13 mouse cellular contexts compared by ENCODE assay signal in the genomic region with DNA sequence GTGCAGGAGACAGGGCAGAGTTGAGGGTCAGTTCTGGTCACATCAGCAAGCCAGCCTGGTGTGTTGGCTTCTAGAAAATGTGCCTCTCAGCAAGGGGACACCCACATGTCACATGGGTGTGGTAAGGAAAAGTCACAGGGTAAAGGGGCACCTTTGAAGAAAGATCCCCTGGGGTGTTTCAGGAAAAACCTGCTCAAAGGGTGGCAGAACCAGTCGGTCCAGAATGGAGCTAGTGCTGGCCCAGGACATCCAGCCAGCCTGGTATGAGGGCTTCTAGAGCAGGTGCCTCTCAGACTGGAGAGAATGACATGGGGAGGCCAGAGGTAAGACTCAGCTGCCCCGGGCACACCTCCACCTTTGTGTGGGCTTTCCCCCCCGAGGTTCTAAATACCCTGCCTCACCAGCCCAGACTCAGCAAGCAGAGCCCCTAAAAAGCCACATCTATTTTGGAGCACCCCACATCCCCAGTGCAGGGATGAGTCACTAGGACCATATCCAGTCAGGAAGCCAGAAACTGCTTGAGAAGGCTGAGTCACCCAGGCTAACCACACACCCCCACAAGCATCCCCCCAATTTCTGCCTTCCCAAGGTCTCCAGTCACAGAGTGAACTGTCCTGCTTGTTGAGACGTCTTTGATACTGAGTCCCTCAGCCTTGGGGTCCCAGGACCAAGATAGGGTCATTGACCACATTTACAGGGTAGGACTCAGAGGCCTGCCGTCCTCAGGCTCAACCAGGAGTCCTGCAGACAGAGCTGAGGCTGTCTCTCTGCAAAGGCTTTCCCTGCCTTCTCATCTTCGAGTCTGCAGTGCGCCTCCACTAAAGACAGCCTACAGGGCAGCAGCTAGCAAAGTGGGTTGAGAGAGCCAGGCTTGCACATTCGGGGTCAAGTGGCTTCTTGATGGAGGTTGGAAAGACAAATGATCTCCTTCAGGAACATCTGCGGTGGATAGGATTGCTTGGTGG. TPM values are rescaled to one million over a fixed set of nuclear protein-coding genes. Genes with fewer than 3 reads are reported as not detected.
DNase-seq lines count a peak whose midpoint lies in the region; ATAC-seq lines count a peak whose summit lies in the region.
"Had no signal": no experiment of that assay in that cellular context is flagged by ENCODE, and none has a peak within 500 bp of the region (broad histone marks: within the 10 kb centered on the region; RNA-seq: fewer than 3 reads in every experiment).

No protein-coding gene starts in this region.

- no peaks in the 10 kb centered on the region for H3K4me1 ChIP-seq in intestine, embryonic 14.5 days (replicated peaks; ENCODE audit: control insufficient read depth, insufficient read depth, low read length)
- H3K4me1 ChIP-seq: embryonic facial prominence, embryonic 15.5 days; neural tube, embryonic 12.5 days had no signal

- H3K9ac ChIP-seq in intestine, embryonic 14.5 days (ENCODE audit: low read length) = no peak overlapping the region
- H3K9ac ChIP-seq: embryonic facial prominence, embryonic 15.5 days; lung, embryonic 14.5 days; neural tube, embryonic 12.5 days had no signal

- H3K27ac ChIP-seq in intestine, embryonic 14.5 days (ENCODE audit: low read depth) = no peak overlapping the region
- H3K27ac ChIP-seq: embryonic facial prominence, embryonic 15.5 days; neural tube, embryonic 12.5 days had no signal

- H3K9me3 ChIP-seq in intestine, embryonic 14.5 days (ENCODE audit: control insufficient read depth, low read length) = no peaks in the 10 kb centered on the region
- H3K9me3 ChIP-seq: embryonic facial prominence, embryonic 15.5 days; neural tube, embryonic 12.5 days had no signal

- peak; percentile 42 for DNase-seq in kidney, adult 9 months
- no peak for DNase-seq in kidney, postnatal 36 days
- DNase-seq in right cerebral cortex, adult 2 months (ENCODE audit: low spot score in 2 of 2) = peak; percentile 75 to 84
- DNase-seq in right cerebral cortex, postnatal 10 days (ENCODE audit: low spot score in 2 of 2) = no peak
- no peak for DNase-seq in intestine, embryonic 14.5 days (ENCODE audit: low spot score)
- peak; percentile 86 for DNase-seq in telencephalon, adult 2 months (ENCODE audit: low read depth, low spot score)
- DNase-seq in neural tube, embryonic 10.5 days (ENCODE audit: extremely low spot score, low spot score) = no peak
- no peak for DNase-seq in cerebellum, adult 11 months
- DNase-seq: gastrocnemius, postnatal 14 days; lung, embryonic 14.5 days had no signal

- WGBS in intestine, embryonic 14.5 days = 59% methylated on average over 9 of the region's 9 CpGs

- ATAC-seq in intestine, embryonic 14.5 days (replicated peaks; ENCODE audit: low FRiP score, low TSS enrichment, low read depth) = peak; percentile 49; the same call in 1 of the 2 replicates

- H3K4me3 ChIP-seq in intestine, embryonic 14.5 days (ENCODE audit: low read depth, low read length) = no peak overlapping the region
- H3K4me3 ChIP-seq: embryonic facial prominence, embryonic 15.5 days; neural tube, embryonic 12.5 days had no signal

- H3K27me3 ChIP-seq in intestine, embryonic 14.5 days (replicated peaks; ENCODE audit: control insufficient read depth, insufficient read depth, low read length) = no peaks in the 10 kb centered on the region
- H3K27me3 ChIP-seq: embryonic facial prominence, embryonic 15.5 days had no signal

- H3K4me2 ChIP-seq in intestine, embryonic 14.5 days (ENCODE audit: low read length) = no peak overlapping the region
- H3K4me2 ChIP-seq: embryonic facial prominence, embryonic 15.5 days; lung, embryonic 14.5 days; neural tube, embryonic 12.5 days had no signal

- H3K36me3 ChIP-seq in intestine, embryonic 14.5 days (ENCODE audit: control insufficient read depth, insufficient read depth, low read length) = no peaks in the 10 kb centered on the region
- H3K36me3 ChIP-seq: embryonic facial prominence, embryonic 15.5 days; neural tube, embryonic 12.5 days had no signal

RNA-seq across cellular contexts. Expression of a gene that starts 4.6 kb away (rescaled TPM):
- not detected in 2 replicates for polyA plus RNA-seq in intestine, embryonic 14.5 days (2014; fragmentation: Nextera tagmentation; extraction: Ambion mirVana)
- polyA plus RNA-seq: lung, embryonic 14.5 days; neural tube, embryonic 12.5 days; spleen, adult 2 months had no signal

RNA-seq across cellular contexts. Expression of a gene that starts 20.5 kb away (rescaled TPM):
- polyA plus RNA-seq in intestine, embryonic 14.5 days (2014; fragmentation: Nextera tagmentation; extraction: Ambion mirVana) = 37.0 and 38.6 TPM in 2 replicates

Comparison
In these comparisons a context has a peak if more than half of its experiments do, and no peak if none do; other contexts are left out.
1. DNase-seq: peak in kidney, adult 9 months (single experiment), right cerebral cortex, adult 2 months (2 of 2) and telencephalon, adult 2 months (single experiment); none in kidney, postnatal 36 days (0 of 2), right cerebral cortex, postnatal 10 days (0 of 2), intestine, embryonic 14.5 days (single experiment), neural tube, embryonic 10.5 days (single experiment) and cerebellum, adult 11 months (single experiment).